Mouse (Mus musculus) frontal cortex, postnatal 10 days (tissue): ENCODE data around the gene Fkbp15.
A peak's percentile ranks its signal among the peaks of the same experiment; 100 is the strongest.

Experiments used
- DNase-seq, 2 experiments: peaks; one replicate each; pipeline ENCODE4 v3.0.0; 2022; ENCODE audit warnings: low spot score in 2 of 2, mixed read lengths in 1 of 2

The Fkbp15 gene

DNA sequence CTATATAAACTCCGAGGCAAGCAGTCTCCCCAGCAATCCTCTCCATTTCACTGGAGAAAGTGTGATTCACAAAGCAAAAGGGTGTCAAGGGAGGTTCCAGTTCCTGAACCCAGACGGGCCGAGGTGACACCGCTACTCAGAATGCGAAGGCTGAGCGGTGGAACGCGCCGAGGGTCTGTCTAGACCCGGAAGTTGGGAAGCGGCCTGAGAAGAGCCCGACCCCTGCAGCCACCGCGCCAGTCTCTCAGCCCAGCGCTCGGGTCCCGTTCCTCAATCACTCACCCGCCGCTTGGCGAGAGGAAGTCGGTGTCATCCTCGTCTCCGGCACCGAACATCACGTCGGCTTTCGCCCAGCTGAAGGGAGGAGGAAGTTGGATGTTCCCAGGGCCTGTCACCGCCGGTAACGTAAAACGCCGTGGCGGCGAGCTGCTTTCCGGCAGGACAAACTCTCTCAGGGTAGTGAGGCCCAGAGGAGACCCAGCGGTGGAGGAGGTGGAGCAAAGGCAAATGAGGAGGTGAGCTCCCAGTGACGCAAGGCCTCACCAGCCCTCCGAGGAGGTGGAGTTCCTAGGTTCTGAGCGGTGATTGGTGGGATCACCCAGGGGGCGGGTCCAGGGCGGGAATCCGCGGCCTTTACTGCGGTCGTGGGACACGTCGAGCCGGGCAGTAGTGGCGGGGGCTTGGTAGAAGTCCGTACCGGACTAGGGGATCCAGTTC lies at the start of gene Fkbp15, which contains the start of gene Slc31a1:
Fkbp15 (minus strand) TSS at position 461 of the 717 bp plus-strand sequence.
Slc31a1 (plus strand) TSS at position 640 of the 717 bp plus-strand sequence.
- peak; percentile 96 for DNase-seq

GRCm38 (mm10) chr4:62409615-62410014 lies 49.3 kb upstream of the Fkbp15 start:
- DNase-seq: no peak

GRCm38 (mm10) chr4:62408601-62409282 lies 48.4 kb upstream of the Fkbp15 start, which contains the start of the genes Cdc26 and Prpf4:
Cdc26 (minus strand) TSS chr4:62408642.
Prpf4 (plus strand) TSS chr4:62408797.
- DNase-seq: peak; percentile 97 to 98

DNA sequence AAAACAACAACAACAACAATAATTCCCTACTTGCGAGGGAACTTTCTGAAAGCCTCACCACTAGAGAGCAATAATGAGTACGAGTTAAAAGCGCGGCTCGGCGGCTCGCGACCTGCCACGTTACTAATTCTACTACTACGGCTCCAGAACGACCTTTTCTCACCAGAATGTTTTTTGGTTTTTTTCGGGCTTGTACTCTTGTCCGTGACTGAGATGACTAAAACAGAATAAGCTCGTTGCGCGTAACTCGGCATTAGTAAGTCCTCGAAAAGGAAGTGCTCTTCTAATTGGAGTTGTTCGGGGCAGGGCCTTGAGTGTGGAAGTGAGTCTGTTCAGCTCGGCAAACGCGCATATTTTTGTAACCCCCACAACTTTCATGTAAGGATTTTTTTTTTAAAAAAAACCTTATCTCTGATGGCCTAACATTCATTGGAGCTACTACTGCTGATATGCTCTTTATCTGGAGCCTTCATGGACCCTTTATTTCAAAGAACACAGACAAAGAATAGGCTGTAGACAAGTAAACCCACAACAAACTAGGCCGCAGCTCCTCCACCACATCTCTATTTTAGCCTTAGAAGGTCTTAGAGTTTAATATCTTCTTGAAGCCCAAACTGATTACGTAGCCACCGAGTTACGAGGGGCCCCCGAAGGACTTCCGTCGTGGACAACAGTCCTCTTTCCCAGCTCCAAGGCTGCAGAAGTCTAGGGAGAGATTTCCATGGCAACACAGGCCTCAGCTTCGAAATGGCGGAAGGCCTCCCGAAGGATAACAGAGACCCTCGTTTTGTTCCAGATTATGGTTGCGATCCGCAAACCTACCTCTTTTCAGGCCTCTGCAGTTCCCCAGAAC lies 47.6 kb upstream of the Fkbp15 start:
- DNase-seq: peak in 1 of 2 experiments; percentile 39

DNA sequence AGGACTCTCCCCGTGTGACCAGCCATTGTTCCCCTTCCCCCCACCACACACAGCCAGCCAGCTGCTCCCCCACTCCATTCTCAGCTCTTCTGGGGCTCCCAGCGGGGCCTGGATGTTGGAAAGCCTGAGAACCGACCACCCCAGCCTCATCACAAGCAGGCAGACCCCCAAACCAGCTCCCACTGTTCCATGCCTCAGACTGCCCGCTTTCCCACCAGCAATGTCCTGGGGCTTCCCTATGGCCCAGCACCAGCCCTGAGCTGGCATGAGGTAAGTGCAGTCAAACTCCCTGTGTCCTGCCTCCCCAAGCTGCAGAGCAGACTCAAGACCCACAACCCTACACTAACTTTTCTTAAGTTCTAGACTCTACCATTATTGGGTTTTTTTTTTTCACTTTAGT lies 45.8 kb upstream of the Fkbp15 start:
- no peak for DNase-seq

- DNase-seq: no peak
These were observed 38.6 kb upstream of the Fkbp15 start for GRCm38 (mm10) chr4:62398956-62399355.

GRCm38 (mm10) chr4:62397616-62398365 lies 37.4 kb upstream of the Fkbp15 start:
- no peak for DNase-seq

DNA sequence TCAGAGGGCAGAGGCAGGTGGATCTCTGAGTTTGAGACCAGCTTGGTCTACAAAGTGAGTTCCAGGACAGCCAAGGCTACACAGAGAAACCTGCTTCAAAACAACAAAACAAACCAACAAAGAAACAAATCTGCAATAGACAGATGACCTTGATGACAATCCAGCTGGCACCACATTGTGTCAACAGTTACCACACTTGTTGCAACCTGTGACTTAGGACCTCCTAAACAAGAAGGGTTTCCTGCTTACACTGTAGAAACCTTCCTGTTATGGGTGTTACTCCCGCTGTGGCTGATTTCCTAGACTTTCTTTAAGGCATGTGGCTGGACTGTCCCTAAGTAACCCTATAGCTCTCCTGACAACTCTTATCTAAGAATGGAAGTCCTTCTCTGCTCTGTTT lies 35.5 kb upstream of the Fkbp15 start:
- no peak for DNase-seq

DNA sequence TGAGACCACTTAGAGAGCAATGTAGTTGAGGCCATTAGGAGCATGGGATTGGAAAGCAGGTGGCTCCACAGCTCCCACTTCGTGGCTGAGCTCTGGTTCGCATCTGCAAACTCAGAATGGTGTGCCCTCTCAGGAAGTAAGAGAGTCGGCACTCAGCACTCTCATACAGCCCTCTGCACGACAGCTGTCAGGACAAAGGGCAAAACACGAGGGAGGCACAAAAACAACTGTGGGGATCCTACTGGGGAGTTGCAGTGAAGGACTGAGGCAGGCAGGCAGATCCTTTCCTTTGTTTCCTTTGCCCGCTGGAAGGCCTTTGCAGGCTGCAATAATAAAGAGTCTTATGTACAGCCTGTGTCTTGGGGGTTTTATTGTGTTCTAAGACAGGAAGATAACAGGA lies 33.1 kb upstream of the Fkbp15 start:
- no peak for DNase-seq

GRCm38 (mm10) chr4:62391892-62392291 lies 31.5 kb upstream of the Fkbp15 start:
- no peak for DNase-seq

DNA sequence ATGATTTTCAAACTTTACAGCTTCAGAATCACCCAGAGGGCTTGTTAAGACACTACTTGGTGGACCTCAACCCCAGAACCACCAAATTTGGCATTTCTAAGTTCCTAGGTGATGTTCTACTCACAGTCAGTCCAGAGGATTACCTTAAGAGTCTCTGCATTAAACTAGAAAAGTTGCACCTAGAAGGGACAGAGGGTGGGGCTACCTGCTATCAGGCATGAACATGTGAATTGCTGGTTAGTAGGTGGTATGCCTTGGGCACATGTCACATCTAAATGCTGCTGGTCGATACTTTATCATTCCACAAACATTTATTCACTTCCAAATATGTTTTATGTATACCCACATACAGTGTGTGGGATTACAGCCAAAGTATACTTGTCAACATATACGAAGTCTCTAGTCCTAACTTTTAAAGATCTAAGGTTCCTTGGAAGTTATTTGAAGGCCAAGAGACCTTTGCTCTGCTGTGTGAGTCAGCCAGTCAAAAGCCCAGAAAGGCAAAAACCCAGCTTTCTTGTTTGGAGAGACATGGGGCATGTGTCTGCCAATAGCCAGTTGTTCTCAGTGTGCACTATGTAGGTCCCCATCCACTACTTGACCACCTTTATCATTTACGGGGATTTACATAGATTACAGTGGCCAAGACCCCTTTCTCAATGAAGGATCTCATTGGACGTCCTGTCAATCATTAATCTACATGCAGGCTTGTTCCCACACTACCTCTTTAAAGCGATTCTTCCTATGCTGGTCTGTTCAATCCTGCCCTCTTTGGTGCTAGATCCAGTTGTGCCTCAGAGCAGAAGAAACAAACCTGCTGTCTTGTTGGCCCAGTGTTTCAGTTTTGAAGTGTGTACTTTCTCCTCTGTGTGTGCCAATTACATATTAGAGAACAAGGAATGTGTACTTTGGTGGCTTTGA lies 29.5 kb upstream of the Fkbp15 start:
- no peak for DNase-seq

GRCm38 (mm10) chr4:62385439-62385838 lies 25.1 kb upstream of the Fkbp15 start:
- DNase-seq: no peak

DNA sequence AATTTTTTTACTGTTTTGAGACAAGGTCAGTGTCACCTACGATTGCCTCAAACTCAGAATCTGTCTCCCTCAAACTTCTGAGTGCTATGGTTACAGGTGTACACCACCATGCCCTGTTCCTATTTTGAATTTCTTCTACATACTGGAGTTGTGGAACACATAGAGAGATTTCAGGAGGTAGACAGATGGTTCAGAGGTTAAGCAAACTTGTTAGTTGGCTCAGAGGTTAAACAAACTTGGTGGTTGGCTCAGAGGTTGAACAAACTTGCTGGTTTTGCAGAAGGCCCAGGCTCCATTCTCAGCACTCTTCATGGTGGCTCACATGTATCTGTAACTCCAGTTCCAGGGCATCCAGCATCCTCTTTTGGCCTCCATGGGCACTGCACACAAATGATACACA lies 23.8 kb upstream of the Fkbp15 start:
- DNase-seq: no peak

DNA sequence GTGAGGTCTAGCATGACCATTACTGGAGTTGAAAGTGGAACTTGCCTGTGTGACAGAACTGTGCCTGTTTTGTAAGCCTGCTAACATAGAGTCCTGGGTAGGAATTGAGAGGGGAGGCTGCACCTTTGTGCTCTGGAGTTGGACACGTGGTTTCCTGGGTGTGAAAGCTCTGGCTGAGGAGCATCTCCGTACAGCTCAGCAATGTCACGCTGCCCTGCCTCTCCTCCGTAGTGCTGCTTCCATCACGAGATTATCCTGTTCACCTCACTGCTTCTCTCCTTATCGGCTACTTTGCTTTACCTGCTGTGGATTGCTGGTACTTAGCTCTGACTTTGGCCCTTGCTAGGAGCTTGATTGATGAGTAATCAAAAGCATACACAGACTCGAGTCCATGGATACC lies 23.4 kb upstream of the Fkbp15 start:
- DNase-seq: no peak

DNA sequence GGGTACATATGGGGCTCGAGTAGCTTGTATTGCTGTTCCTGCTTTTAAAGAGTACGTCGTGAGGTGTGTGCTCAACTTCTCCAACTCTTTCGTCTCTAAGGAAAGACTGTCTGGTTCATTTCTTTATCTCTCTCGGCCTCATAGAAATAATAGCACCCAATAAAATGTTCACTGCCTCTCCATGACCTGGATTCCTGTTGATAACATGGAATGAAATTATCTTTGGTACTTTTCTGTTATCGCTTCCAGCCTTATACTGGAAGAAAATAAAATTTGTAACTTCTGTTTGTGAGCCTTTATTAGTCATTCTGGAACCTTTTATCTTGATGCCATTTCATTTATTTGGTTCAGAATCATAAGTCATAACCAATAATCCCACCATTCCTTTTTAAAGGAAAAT lies 22.9 kb upstream of the Fkbp15 start:
- no peak for DNase-seq

DNA sequence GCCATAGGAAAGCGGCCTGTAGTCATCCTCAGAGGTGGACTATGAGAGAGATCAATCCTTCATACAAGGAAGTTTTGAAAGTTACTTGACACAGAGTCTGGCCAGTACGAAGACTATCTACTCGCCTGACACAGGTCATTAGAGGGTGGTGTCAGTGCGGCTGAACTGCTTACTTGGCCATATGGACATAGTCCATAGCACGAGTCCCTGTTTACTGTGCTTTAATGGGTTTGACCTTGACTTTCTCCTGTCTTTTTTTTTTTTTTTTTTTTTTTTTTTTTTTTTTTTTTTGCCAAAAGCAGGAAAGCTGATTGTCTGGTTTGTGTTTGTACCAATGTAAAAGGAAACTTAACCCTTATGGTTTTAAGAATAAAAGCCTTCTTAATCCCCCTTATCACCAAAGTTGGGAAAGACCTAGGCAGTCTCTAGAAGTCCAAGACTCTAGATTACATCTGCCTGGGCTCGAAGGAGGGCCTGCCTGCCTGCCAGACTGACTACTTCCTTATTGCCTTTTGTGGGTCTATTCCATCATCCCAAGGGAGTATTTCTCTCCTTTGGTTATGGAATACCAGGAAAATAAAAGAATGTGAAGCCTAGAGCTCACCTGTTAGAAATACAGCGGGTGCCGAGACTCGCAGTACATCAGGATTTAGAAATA lies 19.5 kb upstream of the Fkbp15 start:
- no peak for DNase-seq

DNA sequence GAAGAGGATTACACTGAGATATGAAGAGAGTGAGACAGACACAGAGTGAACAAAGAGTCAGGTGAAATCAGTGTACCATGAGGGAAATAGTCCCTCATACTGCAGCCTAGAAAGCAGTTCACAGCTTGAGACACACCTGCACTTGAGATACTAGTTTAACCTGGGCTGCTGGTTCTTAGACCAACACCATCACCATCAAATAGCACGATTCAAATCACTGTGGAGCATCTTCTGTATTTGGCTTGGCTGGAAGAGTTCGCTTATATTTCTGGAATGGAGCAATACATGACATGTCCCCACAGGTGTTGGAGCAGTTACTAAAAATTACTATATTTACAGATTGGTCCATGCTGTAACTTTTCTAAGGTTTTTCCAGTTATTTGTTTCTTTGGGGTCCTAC lies 15.8 kb upstream of the Fkbp15 start:
- no peak for DNase-seq

DNA sequence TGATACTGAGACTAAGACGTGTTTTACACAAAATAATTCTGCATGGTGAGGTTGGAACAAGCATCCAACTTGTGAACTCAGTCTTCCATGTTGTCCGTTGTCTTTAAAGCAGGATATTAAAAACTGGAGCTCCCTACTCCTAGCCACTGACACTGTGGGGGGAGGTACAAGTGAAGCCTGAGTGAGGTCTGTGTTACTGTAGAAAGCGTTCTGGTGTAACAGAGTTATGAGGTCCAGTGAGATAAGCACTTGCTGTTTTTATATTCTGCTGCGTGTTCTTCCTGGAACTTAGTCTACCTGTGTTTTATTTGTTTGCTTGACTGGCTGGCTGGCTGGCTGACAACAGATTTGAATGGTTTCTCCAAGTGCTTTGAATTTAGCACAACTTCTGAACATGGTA lies 14.0 kb upstream of the Fkbp15 start:
- no peak for DNase-seq

DNA sequence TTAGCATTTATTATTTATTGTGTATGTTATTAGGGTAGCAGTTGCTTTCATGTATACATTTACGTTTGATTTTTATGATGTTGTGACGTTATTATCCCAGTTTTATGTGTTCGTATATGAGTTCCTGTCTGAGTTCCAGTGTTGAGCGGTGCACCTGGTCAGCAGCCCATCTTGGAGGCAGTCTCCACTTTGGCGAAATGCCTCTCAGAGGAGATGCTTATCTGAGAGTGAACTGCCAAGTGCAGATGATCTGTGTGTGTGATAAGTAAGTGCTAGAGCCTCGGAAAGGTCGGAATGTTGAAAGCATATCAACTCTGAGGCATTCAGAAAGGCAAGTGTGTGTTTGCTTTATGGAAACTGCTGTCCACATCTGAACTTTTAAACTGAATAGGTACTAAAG lies 13.3 kb upstream of the Fkbp15 start:
- DNase-seq: no peak
